Mouse (Mus musculus) common myeloid progenitor, adult 5-6 weeks (primary cell): ENCODE results near the gene Antxr2. TPM values are rescaled to one million over a fixed set of nuclear protein-coding genes. Genes with fewer than 3 reads are reported as not detected.
A peak's percentile ranks its signal among the peaks of the same experiment; 100 is the strongest.

Experiments used
- ATAC-seq: replicated peaks from 2 replicates; pipeline ENCODE4 v1.8.0; 2016; ENCODE audit warnings: low read depth, mild to moderate bottlenecking, moderate TSS enrichment, inconsistent platforms; ENCODE audit not compliant: poor library complexity, severe bottlenecking
- total RNA-seq: library from RNA; stranded (forward); fragments of 200-1000, 187-1606 nt; gene quantifications from 2 replicates; pipeline ENCODE4 v1.2.3, GENCODE M21; 2017

Antxr2 gene
- total RNA-seq, 1 experiment from 2014 or later = 8.8 TPM

- ATAC-seq = no peak
These were observed 183.5 kb downstream of the Antxr2 start for GRCm38 (mm10) chr5:97847204-97847895.

- no peak for ATAC-seq
These were observed 184.3 kb downstream of the Antxr2 start for GRCm38 (mm10) chr5:97846503-97846902.

- ATAC-seq = peak; percentile 91
These were observed 188.8 kb downstream of the Antxr2 start for GRCm38 (mm10) chr5:97842016-97842415.

DNA sequence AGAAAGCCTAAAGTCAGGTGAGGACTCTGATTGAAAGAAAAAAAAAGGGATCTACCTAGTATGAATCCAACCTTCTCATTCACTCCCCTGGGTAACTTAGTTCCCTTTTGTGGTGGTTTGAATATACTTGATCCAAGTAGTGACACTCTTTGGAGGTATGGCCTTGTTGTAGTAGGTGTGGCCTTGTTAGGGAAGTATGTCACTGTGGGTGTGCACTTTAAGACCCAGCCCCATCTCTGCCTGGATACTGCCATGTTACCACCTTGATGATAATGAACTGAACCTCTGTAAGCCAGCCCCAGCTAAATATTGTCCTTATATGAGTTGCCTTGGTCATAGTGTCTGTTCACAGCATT, 190.9 kb downstream of the Antxr2 start:
- ATAC-seq = peak; percentile 33

- ATAC-seq = no peak
These were observed 191.4 kb downstream of the Antxr2 start for GRCm38 (mm10) chr5:97839271-97839923.

- no peak for ATAC-seq
These were observed 193.5 kb downstream of the Antxr2 start for GRCm38 (mm10) chr5:97837333-97837732.

GRCm38 (mm10) chr5:97835418-97835817, 195.4 kb downstream of the Antxr2 start:
- ATAC-seq = no peak

- ATAC-seq = no peak
These were observed 196.1 kb downstream of the Antxr2 start for GRCm38 (mm10) chr5:97834770-97835169.

Other genes with a start within 250 kb of the Antxr2 start
- gene Prdm8, start 136.2 kb upstream of the Antxr2 start, total RNA-seq = not detected in 2 replicates
- gene Fgf5, start 223.1 kb upstream of the Antxr2 start, total RNA-seq = not detected in 2 replicates